Mouse (Mus musculus) kidney, adult 2 months (tissue): ENCODE results near the gene Ksr2.

ENCODE experiments used
- CTCF ChIP-seq: fragments of 200-500 bp; conservative IDR thresholded peaks from 2 replicates; pipeline ENCODE4 v1.5.1; 2011; ENCODE audit warnings: low read depth, mild to moderate bottlenecking, control low read depth, low read length, moderate library complexity, mixed read lengths; ENCODE audit not compliant: insufficient read depth, insufficient read length
- POLR2A ChIP-seq: fragments of 200-500 bp; IDR thresholded peaks from one replicate; pipeline ENCODE4 v1.6.1; 2011; ENCODE audit warnings: low read depth, low read length, control low read depth

- TF ChIP-seq CTCF (no peak), POLR2A (no peak)
These were observed 295.5 kb downstream of the Ksr2 start for GRCm38 (mm10) chr5:117709306-117709705.
